Mouse (Mus musculus) neural tube, embryonic 14.5 days (tissue): ENCODE data around the gene Prom1. TPM values are rescaled to one million over a fixed set of nuclear protein-coding genes. Genes with fewer than 3 reads are reported as not detected.

Source experiments
- ATAC-seq: fragments of 200-750 bp; cut with Nextera tagmentation; 2 replicates; pipeline ENCODE4 v1.8.0; 2017; ENCODE audit warnings: low read depth, mild to moderate bottlenecking, moderate TSS enrichment, moderate library complexity
- H3K27ac ChIP-seq: fragments of 300-500 bp; sonication (generic); 2 replicates; pipeline ENCODE4 v1.5.1; 2014; ENCODE audit warnings: low read depth, mild to moderate bottlenecking, control low read depth, low read length, moderate library complexity, mixed read lengths
- H3K27me3 ChIP-seq: fragments of 300-500 bp; sonication (generic); 2 replicates; pipeline ENCODE4 v1.6.1; 2014; ENCODE audit warnings: low read length; ENCODE audit not compliant: control insufficient read depth, insufficient read depth
- H3K36me3 ChIP-seq: fragments of 300-500 bp; sonication (generic); 2 replicates; pipeline ENCODE4 v1.6.1; 2014; ENCODE audit warnings: low read length, mixed read lengths; ENCODE audit not compliant: control insufficient read depth, insufficient read depth
- H3K4me1 ChIP-seq: fragments of 300-500 bp; sonication (generic); 2 replicates; pipeline ENCODE4 v1.6.1; 2014; ENCODE audit warnings: low read length; ENCODE audit not compliant: control insufficient read depth, insufficient read depth
- H3K4me2 ChIP-seq: fragments of 300-500 bp; sonication (generic); 2 replicates; pipeline ENCODE4 v1.6.1; 2014; ENCODE audit warnings: mild to moderate bottlenecking, low read depth, low read length, control low read depth
- H3K4me3 ChIP-seq: fragments of 300-500 bp; sonication (generic); 2 replicates; pipeline ENCODE4 v1.5.1; 2014; ENCODE audit warnings: low read depth, low read length, control low read depth, mixed read lengths
- H3K9ac ChIP-seq: fragments of 300-500 bp; sonication (generic); replicated peaks from 2 replicates; pipeline ENCODE4 v1.6.1; 2014; ENCODE audit warnings: low read depth, mild to moderate bottlenecking, control low read depth, low read length, mixed read lengths
- H3K9me3 ChIP-seq: fragments of 300-500 bp; sonication (generic); 2 replicates; pipeline ENCODE4 v1.6.1; 2016; ENCODE audit warnings: low read length; ENCODE audit not compliant: control insufficient read depth
- WGBS: fragments of 180-500 bp; shearing (Covaris S2); extraction: QIAGEN DNeasy Blood & Tissue Kit; methylation state at CpG from one replicate; pipeline ENCODE4 v1.1.7; 2014; 5-methylcytosine and 5-hydroxymethylcytosine counted together
- polyA plus RNA-seq: library from polyadenylated mRNA; unstranded; fragments of >200 nt; fragmentation: Nextera tagmentation; extraction: Ambion mirVana; gene quantifications from 2 replicates; pipeline ENCODE4 v1.2.1, GENCODE M21; 2014

Gene Prom1
- polyA plus RNA-seq, 1 experiment from 2014 or later = 30.2 TPM

DNA sequence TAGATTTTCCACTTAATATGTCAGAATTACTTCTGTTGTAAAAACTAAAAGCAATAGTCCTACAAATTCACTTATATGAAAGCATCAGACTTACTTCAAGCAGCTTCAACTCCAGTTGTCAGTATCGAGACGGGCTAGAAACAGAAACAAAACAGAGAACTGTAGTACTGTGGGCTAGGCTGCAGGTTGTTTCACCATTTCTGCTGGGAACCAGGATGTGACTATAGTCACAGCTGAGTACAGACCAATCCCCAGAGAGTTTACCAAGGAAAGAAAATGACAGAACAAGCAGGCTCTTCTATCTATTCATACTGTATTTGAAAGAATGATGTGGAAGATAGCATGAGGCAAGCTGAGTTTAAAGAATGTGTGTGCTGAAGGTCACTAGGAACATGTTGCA lies 106.9 kb downstream of the Prom1 start:
- Histone ChIP-seq H3K4me2 (no peak overlapping the region), H3K9ac (no peak overlapping the region), H3K27ac (no peak overlapping the region), H3K9me3 (no peaks in the 10 kb centered on the region), H3K4me1 (no peaks in the 10 kb centered on the region), H3K27me3 (no peaks in the 10 kb centered on the region), H3K4me3 (no peak overlapping the region), H3K36me3 (no peaks in the 10 kb centered on the region; the same call in 1 of the 2 replicates)
- no peak for ATAC-seq
- 89% methylated on average over 2 of the region's 2 CpGs for WGBS

DNA sequence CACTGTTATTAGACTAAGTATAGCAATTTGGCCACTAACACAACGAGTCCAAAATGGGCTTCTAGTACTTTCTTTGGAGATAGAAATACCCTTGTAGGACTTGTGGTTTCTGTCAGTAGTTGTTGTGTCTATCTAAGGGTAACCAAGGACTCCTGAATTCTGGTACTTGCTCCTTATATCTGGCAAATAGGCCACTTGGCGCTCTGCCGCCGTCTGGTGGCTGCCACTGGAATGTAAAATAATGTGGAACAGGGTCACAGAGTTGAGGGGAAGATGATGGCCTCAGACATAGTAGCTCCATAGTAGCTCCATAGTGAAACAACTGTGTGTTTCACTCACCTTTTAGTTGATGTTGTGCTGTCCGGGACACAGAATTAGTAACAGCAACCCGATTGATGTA lies 111.5 kb downstream of the Prom1 start:
- Histone ChIP-seq H3K36me3 (no peaks in the 10 kb centered on the region), H3K4me2 (no peak overlapping the region), H3K4me3 (no peak overlapping the region), H3K27me3 (no peaks in the 10 kb centered on the region), H3K27ac (no peak overlapping the region), H3K9ac (no peak overlapping the region), H3K9me3 (no peaks in the 10 kb centered on the region), H3K4me1 (no peaks in the 10 kb centered on the region)
- 58% methylated on average over 6 of the region's 6 CpGs for WGBS
- no peak for ATAC-seq

DNA sequence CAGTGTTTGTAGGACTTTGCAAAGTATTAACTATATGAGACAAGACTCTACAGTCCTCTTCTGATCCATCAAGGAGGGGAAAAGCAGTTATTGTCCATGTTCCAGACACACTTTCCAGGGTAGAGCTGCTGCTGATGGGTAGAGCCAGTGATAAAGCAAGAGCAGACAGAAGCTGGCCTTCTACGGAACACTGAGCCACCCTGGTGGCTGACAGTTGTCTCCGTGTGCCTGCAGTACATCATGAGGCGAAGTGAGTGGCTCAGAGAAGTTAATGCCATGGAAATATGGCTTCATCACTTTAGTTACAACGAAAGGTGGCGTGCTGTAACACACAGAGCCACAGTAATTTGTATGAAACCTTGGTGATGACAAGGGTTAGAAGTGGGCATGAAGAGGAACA lies 112.8 kb downstream of the Prom1 start:
- WGBS = 85% methylated on average over 5 of the region's 5 CpGs
- H3K4me1 ChIP-seq = no peaks in the 10 kb centered on the region
- no peak overlapping the region for H3K9ac ChIP-seq

DNA sequence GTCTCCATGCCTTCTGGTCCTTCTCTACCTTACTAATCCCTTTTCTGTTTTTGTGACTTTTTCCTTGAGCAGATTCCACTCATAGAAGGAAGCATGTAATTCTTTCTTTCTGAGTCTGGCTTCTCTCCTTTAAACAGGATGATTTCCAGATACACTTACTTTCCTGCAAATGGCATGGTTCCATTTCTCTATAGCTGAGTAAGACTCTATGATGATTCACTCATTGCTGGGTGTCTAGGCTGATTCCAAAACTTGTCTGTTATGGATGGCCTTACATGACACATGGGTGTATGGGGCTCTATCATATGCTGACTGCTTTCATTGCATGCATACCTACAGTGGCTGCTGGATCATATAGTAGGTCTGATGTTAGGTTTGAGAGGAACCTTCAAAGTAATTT lies 115.6 kb downstream of the Prom1 start:
- Histone ChIP-seq H3K27me3 (no peaks in the 10 kb centered on the region), H3K9me3 (no peaks in the 10 kb centered on the region), H3K4me1 (no peaks in the 10 kb centered on the region), H3K4me2 (no peak overlapping the region), H3K9ac (no peak overlapping the region), H3K4me3 (no peak overlapping the region), H3K36me3 (no peaks in the 10 kb centered on the region), H3K27ac (no peak overlapping the region)
- ATAC-seq = no peak

More for the DNA sequence above, 112.8 kb downstream of the Prom1 start:
- no peaks in the 10 kb centered on the region for H3K36me3 ChIP-seq
- no peak overlapping the region for H3K4me3 ChIP-seq
- H3K9me3 ChIP-seq = no peaks in the 10 kb centered on the region
- ATAC-seq = no peak
- H3K27me3 ChIP-seq = no peaks in the 10 kb centered on the region
- H3K4me2 ChIP-seq = no peak overlapping the region
- H3K27ac ChIP-seq = no peak overlapping the region

DNA sequence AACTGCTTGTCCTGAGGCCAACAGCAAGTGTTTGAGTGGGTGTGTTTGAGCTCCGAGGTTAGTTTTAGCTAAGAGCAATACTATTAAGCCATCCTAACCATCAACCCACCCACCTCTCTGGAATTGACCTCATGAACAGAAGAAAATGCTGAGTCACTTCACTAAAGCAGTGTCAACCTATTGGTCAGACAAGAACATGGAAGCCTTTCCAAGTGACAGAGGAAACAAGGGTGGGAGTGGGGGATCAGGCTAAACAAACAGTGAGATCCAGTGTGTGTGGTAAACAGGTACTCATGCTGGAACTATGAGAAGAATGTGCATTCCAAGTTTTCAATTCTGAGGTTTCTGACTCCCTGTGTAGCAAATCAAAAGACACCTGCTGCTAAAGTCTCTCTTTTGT lies 118.9 kb downstream of the Prom1 start:
- Histone ChIP-seq H3K9ac (no peak overlapping the region), H3K36me3 (no peaks in the 10 kb centered on the region), H3K4me1 (no peaks in the 10 kb centered on the region), H3K27me3 (no peaks in the 10 kb centered on the region), H3K27ac (no peak overlapping the region), H3K4me2 (no peak overlapping the region), H3K9me3 (no peaks in the 10 kb centered on the region), H3K4me3 (no peak overlapping the region)
- ATAC-seq = no peak
- WGBS = 70% methylated on average over 1 of the region's 1 CpGs

DNA sequence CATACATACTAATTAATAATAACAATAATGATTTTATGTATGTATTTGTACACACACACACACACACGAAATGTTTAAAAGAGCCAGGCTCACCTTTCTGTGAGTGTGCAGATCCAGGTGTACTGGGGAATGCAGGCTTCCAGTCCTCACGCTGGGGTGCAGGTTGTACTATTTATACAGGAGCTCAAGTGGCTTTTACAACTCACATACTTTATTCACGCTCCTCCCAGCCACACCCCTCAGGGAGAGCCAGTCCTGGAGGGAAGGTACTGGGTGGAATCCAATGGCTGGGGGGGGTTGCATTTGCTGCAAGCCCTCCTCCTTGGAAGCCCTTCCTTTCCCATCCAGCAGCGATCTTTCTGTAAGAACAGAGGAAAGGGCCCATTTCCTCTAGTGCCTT lies 120.2 kb downstream of the Prom1 start, which contains the start of gene Fgfbp1:
Gene Fgfbp1, minus strand, starts transcription at position 160 of the 400 bp plus-strand sequence.
- H3K9ac ChIP-seq = no peak within 1 kb of the TSS
- no peaks in the 10 kb centered on the region for H3K27me3 ChIP-seq
- H3K4me1 ChIP-seq = no peaks in the 10 kb centered on the region
- H3K9me3 ChIP-seq = no peaks in the 10 kb centered on the region
- no peak for ATAC-seq
- 53% methylated on average over 4 of the region's 4 CpGs for WGBS
- no peak within 1 kb of the TSS for H3K4me2 ChIP-seq
- H3K27ac ChIP-seq = no peak within 1 kb of the TSS
- H3K36me3 ChIP-seq = no peaks in the 10 kb centered on the region
- no peak within 1 kb of the TSS for H3K4me3 ChIP-seq

DNA sequence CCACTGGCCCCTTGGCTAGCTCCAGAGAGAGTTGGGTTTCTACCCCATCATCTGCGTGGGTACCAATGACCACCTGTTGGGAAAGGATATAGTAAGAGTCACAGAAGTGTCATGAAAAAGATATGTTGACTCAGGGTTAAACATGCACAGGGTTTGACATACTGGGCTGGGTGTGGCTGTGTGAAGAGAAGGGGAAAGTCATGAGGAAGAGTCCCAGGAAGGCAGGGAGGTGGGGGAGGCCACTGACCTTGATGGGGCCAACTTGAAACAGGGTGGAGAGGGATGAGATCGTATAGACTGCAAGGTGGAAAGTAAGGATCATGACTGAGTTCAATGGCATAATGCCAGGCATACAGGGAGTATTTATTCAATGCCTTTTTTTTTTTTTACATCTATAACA lies 121.4 kb downstream of the Prom1 start:
- Histone ChIP-seq H3K36me3 (no peaks in the 10 kb centered on the region), H3K4me1 (no peaks in the 10 kb centered on the region), H3K4me3 (no peak overlapping the region), H3K9me3 (no peaks in the 10 kb centered on the region), H3K27ac (no peak overlapping the region), H3K4me2 (no peak overlapping the region), H3K9ac (no peak overlapping the region), H3K27me3 (no peaks in the 10 kb centered on the region)
- no peak for ATAC-seq
- WGBS = 64% methylated on average over 2 of the region's 2 CpGs

DNA sequence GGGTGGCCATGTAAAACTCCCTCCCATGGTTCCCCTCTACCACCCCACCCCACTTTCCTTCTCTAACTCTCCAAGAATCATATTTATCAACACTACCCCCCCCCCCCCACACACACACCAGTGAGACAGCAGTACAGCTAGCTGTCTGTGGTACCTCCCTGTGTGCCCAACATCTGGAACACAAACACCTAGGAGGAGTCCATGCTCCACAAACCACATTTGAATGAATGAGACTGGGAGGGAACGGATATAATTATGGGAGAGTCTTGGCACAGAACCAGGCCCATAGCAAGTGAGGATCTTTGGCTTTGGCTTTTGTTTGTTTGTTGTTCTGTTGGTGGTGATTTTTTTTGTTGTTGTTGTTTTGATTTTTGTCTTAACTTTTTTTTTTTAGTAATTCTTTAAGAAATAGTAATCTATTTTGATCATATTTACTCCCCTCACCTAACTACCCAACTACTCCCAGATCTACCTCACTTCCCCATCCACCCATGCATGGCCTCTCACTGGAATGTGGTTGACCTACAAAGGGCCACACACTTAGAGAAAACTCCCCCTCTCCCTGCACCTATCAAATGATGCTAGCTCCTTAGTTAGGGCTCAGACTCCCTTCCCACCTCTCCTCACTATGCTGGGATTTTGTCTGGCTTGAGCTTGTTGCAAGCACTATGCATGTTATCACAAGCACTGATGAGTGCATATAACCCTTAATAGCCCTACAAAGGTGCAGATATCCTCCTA lies 124.8 kb downstream of the Prom1 start:
- Histone ChIP-seq H3K27me3 (no peaks in the 10 kb centered on the region), H3K4me3 (no peak overlapping the region), H3K36me3 (no peaks in the 10 kb centered on the region), H3K9ac (no peak overlapping the region), H3K9me3 (no peaks in the 10 kb centered on the region), H3K27ac (no peak overlapping the region), H3K4me2 (no peak overlapping the region), H3K4me1 (no peaks in the 10 kb centered on the region)
- WGBS = 57% methylated on average over 1 of the region's 1 CpGs
- no peak for ATAC-seq

DNA sequence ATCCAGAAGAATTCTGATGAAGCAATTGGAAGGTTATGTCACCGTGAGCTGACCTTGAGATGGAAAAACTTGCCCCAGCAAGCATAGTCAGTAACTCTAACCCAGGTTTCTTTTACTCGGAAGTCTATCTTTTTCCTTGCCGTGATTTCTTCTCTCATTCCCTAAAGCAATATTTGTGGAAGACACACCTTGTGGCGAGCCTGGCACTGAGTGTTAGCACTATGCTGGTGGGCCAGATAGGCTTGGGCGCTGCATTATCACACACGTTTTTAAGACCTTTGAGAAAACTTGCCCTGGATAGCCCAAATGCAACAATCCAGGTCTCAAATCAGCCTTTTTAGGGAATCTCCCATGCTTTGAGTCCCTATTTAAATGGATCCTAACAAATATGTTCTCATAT lies 127.7 kb downstream of the Prom1 start:
- no peak overlapping the region for H3K4me3 ChIP-seq
- no peaks in the 10 kb centered on the region for H3K36me3 ChIP-seq
- no peak overlapping the region for H3K27ac ChIP-seq
- no peaks in the 10 kb centered on the region for H3K9me3 ChIP-seq
- H3K4me1 ChIP-seq = no peaks in the 10 kb centered on the region
- 91% methylated on average over 6 of the region's 6 CpGs for WGBS
- no peak overlapping the region for H3K9ac ChIP-seq
- ATAC-seq = no peak
- no peak overlapping the region for H3K4me2 ChIP-seq
- H3K27me3 ChIP-seq = no peaks in the 10 kb centered on the region
